Mouse (Mus musculus) embryonic fibroblast, embryonic 13.5 days (primary cell): ENCODE measurements around the gene Tmigd1.

ENCODE experiments used
- CTCF ChIP-seq: IDR thresholded peaks from 2 replicates; pipeline ENCODE4 v1.5.1; 2011; ENCODE audit warnings: mild to moderate bottlenecking, control low read depth, low read length, moderate library complexity, borderline replicate concordance; ENCODE audit not compliant: insufficient read depth
- POLR2A ChIP-seq: IDR thresholded peaks from 2 replicates; pipeline ENCODE4 v1.6.1; 2011; ENCODE audit warnings: low read depth, mild to moderate bottlenecking, control low read depth, low read length, moderate library complexity

DNA sequence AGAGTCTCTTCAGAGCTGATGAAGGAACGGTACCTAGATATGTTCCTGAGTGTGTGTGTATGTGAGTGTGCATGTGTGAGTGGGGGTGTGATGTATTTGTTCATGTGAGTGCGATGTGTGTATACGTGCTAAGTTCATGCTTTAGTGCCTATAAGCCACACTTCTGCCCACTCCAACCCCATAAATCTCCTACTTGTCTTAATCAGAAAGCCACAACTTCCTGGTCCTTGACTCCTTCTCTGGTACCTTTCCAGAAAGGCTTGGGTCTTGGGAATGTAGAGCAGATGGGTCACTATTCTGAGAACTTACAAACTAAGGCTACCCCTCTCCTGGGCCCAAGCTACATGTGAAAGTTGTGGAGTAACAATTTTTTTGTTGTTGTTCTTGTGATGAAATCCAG is 3.2 kb upstream of the Tmigd1 start:
- TF ChIP-seq POLR2A (no peak), CTCF (no peak)
